Mouse (Mus musculus) kidney, adult 9 months (tissue): ENCODE data around the gene Npcd.
A peak's percentile ranks its signal among the peaks of the same experiment; 100 is the strongest.

Source experiments
- DNase-seq: peaks from one replicate; pipeline ENCODE4 v3.0.0; 2022

Gene Npcd

DNA sequence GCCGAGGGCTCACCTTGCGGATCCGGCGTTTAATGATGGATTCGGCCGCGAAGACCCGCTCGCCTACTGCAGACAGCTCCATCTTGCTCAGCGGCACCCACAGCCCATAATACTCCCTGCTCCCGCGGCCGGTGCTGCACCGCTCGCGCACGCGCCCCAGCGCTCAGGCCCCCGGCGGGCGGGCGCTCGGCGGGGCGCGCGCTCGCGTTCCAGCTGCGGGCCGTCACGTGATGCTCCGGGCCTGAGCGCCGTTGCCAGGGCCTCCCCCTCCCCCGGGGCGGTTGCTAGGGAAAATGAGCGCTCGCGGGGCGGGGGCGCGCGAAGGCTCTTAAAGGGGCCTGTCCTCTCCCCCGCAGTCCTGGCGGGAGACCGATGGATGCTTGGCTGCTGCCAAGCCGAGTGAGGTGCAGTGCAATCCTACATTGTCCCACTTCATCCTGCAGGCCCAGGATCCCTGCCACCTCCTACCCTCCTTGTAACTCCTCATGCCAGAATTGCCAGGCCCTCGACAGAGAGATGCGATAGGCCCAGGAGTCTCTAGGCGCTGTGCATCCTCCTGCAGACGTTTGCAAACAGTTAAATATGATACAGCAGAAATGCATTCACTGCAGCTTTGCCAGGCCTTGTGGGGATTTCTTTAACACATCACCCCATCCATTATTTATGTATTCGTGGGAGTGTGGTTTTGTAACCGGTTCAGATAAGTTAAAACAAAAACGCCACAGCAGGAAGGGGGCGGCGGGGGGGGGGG is at the start of gene Npcd, which contains the start of gene Cbx6:
Gene Npcd (minus strand): TSS at position 108 of the 751 bp plus-strand sequence.
Gene Cbx6 (minus strand): TSS at position 559 of the 751 bp plus-strand sequence.
- peak; percentile 94 for DNase-seq

DNA sequence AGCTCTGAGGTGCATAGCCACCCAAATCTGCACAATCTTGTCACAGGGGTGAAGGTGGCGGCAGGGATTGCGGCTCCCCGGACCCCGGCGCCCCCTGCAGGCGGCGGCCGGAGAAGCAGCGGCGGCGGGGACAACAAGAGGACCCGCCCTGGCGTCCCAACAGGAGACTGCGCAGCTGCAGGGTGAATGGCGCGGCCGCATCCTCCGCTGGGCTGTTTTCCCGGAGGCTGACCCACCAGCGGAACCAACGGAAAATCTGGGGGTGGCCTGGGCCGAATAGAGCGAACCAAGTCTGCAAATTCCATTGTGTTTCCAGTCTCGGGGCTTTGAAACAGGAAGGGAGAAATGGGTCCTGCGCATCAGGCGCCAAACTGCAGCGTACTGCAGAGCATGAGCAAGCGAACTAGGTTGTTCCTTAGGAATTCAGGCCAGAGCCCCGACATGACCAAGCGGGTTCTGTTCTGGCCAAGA is 49.4 kb upstream of the Npcd start:
- DNase-seq: peak; percentile 93

DNA sequence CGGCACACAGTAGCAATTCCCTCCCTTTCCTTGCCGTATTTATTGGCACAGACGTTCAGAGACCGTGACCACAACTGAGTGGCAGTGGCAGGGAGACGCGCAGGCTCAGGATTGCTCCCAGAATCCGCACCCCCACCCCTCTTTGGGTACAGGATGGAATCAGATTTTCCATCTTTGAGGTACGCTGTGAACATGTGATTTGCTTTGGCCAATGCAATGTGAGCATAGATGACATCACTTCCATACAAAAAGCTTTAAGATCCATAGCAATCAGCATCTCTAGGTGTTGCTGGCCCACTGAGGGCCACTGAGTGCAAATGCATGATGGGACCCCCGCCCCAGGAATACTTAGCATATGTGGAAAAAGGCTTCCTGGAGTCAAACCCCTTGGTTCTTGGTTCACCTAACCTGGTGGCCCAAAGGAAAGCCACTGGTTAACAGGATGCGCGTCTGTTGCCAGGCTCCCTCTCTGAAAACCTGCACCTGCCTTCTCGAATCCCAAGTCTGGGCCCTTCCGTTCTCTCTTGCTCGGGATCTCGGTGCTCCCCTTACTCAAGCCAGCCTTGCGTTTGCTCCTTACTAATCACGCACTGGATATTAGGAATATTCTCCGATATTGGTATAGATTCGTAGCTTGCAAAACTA is 48.7 kb upstream of the Npcd start:
- no peak for DNase-seq

DNA sequence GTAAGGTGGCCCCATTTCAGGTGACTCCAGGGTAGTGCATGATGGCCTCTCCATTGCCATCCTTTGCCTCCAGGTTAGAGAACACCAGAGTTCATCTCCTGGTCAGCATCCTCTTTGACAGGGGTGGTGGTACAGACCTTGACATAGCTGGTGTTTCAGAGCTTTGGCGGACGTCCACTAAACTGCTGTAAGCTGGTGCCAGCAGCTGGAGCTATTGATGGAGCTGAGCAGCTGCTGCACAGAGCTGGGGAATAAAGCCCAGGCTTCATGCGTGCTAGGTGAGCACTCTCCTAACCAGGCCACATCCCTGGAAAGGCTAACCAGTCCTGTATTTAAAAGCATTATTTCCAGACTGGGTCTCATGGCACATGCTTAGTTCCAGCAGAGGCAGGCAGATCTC is 46.4 kb upstream of the Npcd start:
- DNase-seq: no peak

DNA sequence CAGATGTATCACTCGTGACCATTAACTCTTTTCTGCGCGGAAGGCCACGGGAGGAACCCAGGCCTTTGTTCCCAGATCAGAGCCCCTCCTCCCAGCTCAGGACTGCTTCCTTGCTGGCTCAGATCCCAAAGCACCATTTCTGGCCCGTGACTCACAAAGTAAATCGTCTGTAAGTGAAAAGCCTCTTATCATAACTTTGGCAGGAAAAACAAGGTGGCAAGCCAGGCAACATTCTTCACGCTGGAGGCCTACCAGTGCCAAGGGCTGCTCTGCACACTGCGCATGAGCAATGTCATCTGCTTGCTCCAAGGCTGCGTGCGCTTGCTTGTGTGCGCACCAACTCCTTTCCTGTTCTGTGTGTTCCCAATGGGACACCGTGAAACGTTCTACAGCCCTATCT is 45.3 kb upstream of the Npcd start:
- peak; percentile 85 for DNase-seq

DNA sequence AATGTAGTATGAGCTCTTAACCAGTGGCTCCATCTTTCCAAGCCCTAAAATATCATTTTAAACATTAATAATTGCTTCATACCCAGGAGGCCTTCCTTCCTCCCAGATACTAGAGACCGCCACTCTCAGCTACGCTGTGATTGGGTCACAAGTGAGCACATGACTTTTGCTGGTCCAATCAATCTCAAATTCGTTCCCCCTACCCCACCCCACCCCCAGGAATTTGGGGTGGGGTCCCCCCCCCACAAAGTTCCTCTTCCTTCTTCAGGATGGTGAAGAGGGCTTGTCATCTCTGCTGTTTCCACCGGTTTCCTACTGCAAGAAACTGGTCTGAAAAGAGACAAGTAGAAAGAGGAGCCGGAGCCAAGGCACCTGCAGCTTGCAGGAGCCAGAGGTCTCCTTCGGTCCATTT is 44.7 kb upstream of the Npcd start:
- DNase-seq: no peak

DNA sequence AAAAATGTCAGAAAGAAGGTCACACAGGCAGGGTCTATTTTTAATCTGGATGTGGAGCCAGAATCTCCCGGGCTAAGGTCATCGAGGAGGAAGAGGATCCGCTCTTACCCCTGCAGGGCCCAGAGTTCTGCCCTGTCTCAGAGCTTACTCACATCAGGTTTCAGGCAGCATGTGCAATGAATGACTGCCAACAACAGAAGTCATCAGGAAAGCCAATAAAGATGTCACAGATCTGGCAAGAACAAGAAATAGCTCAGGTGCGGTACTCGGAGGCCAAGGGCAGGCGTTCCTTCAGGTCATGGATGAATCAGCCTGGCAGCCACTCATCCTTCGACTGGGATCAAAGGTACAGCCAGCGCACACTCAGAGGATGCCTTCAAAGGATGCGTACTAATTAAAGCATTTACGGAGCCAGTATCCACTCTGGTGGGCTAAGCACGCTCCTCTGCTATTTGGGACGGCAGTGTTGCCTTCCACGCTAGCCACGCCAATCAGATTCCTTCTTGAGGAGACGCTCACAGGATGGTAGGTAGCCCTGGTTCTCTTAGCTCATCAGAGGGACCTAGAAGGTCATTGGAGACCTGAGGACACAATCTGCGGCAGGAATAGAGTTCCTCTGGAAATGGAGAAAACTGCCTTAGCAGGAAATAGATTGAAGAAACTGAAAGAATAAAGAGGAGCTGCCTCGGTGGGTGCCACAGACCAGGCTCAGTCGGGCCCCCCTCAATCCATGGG is 41.4 kb upstream of the Npcd start:
- DNase-seq: no peak

DNA sequence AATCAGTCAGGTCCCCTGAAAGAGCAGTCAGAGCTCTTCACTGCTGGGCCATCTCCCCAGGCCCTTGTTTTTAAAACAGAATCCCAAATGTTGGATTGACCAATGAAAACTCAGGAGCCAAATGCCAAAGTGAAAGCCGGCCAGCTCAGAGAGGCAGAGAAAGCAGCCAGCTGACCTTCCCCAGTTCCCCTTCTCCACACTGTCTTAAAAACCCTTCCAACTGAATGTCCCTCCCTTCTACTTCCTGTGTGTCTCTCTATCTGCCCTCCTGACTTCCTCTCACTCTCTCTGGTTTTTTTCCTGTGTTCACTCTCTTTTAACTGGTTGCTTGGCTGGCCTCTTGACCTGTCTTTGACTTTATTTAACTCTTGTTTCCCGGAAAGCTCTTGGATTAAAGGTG is 40.0 kb upstream of the Npcd start:
- DNase-seq: no peak

DNA sequence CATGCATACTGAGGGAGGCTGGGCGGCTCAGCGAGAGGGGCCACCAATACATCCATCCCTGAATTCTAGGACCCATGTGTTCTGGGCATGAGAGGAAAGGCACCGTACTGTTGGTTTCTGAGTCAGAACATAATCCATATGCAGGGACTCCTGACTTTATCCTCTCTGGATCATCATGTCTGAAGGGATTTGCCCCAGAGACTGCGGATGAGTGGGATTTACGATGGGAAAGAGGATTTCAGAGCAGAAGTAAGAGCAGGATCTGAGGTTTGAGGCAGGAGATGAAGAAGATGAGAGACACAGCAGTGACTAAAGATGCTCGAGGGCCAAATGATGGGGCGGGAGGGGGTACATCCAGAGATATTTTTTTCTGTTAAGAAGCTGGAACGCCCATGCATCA is 39.5 kb upstream of the Npcd start:
- DNase-seq: no peak

DNA sequence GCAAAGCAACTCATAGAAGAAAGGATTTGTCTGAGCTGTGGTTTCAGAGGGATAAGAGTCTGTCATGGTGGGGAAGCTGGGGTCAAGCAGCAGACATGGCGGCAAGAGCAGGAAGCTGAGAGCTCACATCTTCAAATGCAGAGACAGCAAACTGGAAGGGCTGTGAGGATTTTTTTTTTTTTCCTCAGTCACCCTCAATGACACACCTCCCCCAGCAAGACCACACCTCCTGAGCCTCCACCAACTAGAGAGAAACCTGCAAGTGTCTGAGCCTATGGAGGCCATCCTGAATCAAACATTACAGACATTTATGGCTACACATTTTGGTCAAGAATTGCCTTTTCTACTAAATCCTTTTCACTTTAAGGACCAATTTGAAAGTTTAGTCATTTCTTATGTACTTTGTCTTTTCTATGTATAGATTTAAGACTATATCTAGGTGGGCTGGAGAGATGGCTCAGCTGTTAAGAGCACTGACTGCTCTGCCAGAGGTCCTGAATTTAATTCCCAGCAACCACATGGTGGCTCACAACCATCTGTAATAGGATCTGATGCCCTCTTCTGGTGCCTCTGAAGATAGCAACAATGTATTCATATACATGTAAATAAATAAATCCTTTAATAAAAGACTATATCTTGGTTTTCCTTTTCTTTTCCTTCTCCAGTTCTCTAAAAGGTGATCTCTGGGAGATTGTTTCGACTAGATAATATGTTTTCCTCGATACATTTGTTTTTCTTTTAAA is 33.4 kb upstream of the Npcd start:
- no peak for DNase-seq

DNA sequence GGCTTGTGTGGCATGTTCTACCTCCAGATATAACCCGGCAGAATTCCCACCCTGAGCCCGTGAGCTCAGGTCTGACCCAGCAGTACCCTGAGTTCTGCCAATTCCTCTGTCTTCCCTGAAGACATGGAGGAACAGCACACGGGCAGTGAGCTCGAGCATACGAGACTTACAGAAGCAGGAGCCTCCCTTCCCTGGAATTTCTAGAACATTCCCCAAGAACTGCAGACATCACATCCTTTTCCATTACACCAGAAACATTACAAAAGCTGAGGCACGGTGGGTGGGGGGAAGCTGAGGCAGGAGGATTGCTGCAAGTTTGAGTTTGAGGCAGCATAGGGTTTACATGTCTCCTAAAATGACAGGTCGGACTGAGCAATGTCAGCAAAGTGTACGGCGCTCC is 25.8 kb upstream of the Npcd start:
- no peak for DNase-seq

DNA sequence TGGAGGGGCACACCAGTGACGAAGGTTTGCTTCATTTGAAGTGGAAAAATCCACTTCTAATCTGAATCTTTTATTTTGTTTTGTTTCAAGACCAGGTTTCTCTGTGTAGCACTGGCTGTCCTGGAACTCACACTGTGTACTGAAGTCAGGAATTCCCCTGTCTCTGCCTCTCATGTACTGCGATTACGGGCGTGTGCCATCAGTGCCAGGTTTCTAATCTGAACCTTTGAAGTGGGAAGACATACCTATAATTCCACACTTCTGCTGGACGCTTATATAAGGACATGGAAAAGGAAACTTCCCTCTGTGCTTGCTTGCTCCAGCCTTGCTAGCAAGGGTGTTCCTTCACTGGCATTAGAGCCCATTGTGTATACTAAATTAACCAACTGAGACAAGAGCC is 24.9 kb upstream of the Npcd start:
- DNase-seq: no peak

DNA sequence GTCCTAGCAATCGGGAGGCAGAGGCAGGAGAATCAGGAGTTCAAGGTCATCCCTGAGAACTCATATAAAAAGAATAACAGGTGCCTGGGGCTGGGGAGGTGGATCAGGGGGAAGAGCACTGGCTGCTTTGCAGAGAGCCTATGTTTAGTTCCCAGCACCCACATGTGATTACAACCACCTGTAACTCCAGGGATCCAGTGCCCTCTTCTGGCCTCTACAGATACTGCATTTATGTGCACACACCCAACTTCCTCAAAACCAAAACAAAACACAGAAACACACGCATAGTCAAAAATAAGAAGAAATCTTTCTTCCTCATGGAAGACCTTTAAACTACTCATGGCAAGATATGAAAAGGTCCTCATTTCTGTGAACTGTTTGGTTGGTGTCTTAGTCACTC is 16.1 kb upstream of the Npcd start:
- DNase-seq: no peak

DNA sequence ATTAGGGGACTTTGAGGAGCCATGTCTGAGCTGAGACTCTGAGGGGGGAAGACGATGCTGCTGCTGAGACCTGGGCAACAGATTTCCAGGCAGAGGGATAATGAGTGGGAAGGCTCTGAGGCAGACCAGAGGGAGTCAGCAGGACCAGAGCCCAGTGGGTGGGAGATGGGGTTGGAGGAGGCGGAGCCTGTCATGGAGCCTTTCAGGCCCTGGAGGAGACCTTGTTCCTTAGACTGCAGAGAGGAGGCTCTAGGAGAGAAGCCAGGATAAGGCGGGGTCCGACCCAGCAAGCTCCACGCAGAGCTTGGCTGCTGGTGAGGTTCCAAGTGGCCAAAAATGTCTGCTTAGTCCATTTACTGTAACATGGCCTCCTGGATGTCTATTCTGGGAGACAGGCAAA is 13.1 kb upstream of the Npcd start:
- no peak for DNase-seq

DNA sequence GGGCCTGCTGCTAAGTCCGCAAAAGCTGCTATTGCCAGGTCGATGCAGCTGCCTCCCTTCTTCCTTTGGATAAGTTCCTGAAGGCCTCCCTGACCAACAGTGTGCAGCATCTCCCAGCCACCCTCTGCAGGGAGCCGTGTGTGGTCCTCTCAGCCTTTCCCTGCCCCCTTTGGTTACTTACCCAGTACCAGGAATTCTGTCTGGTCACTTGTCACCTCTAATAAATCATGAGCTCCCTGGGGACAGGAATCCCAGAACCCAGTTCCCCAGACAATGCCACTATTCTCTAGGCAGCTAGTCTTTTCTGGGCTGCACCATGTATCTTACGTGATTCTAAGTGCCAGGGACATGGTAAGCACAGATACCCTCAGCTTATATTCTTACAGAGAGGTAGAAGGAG is 11.9 kb upstream of the Npcd start:
- DNase-seq: no peak

DNA sequence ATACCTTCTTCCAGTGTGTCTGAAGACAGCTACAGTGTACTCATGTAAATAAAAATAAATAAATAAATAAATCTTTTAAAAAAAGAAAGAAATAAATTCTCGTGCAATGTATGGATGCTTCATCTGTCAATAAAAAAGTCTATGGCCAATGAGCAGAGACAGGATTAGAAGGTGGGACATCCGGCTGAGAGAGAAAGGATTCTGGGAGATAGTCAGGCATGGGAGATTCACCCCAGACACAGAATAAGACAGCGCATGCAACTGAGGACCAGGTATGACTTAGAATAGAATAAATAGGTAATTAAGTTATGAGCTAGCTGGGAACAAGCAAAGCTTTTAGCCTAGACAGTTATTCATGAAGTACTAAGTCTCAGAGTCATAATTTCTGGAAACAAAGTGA is 8.9 kb upstream of the Npcd start:
- DNase-seq: no peak

DNA sequence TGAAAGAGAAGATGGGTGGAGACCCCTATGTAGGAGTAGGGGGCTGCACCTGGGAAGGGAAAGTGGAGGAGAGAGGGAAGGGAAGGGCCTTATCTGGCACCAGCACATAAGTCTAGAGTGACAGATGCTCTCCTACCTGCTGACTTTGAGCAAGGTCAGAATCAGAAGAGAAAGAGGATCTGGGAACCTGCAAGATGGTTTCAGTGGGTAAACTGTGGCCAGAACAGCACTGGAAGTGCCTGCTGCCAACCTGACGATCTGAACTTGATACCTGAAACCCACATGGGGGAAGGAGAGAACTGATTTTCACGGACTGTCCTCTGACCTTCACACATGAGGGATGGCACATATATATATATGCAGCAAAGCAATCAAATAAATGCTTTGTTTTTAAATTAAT is 6.2 kb upstream of the Npcd start:
- no peak for DNase-seq

DNA sequence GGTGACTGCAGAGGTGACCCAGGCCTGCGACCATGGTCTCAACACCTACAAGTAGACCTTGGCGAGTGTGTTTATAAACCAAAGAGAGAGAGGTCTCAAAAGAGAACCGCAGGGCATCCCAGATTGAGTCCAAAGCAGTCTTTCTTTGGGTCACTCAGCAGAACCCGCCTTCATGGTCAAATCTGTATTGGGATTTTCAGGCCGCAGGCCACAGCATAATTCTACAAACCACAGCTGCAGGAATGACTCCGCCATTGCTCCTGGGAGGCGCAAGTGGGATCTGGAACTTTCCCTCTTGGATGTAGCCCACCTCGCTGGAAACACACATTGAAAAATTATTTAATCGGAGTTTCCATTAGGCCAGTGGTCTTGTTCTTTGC is 834 bp upstream of the Npcd start:
- no peak for DNase-seq

DNA sequence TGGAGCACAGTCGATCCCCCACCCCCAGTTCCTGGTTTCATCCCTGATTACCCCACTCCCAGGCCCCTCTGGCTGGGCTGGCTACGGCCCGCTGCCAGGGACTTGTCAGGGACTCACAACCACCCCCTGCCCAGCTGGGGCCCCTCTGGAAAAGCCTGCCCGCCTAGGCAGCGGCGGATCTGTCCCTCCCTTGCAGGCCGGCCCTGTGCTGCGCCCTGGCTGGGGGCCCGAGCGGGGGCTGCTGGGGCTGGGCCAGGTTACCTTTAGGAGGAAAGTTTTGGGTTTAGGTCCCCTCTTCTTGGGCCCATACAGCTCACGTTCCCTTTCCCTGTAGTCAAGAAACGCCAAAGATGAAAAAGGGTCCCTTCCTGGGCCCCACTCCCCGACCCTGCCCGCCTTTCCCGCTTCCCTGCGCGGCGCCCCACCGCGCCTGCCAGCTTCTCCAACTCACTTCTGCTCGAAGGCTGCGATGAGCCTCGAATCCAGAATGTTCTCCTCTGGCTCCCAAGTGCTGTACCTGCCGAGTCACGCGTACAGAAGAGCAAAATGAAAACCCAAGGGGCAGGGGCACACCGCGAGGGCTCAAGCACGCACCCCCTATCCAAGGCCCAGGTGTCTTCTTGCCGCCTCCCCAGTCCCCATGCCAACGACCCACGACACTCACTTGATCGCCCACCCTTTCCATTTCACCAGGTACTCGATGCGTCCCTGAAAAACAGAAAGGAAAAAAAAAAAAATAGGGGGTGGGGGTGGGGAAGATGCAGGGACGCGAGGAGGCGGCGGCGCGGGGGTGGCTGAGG is 586 bp downstream of the Npcd start:
- no peak for DNase-seq

DNA sequence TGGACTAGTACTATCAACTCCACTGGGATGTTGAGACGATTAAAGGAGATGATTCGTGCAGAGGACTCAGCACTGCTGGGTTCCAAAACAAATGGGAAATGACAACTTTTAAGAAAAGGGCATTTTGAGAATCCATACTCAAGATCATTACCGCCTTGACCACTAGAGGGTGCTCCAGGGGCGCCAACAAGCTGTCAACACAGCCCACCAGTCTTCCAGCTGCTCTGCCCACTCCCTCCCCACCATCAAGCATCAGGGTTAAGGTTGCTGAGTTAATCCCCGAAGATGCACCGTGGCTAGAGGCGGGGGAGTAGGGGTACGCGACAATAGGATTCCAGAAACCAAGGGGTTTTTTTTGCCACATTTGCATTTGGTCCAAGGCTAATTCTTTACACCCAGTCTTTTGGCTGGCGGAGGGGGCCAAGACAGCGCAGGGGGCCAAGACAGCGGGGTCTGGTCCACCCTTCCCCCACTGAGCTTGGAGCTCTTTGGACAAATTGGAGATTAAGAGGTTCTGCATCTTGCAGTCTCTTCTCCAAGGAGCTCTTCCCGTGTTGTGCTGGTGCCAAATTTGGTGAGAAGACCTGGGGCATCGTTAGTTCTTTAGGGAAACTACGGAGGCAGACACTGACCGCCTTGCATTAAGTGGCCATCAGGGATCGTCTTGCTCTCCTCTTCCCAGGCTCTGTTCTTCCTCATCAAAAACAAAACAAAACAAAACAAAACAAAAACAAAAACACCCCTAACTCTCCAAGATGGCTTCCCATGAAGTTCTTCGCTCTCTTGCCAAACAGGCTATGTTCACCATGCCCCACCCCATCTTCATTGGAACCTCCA is 1.8 kb downstream of the Npcd start:
- peak; percentile 75 for DNase-seq

DNA sequence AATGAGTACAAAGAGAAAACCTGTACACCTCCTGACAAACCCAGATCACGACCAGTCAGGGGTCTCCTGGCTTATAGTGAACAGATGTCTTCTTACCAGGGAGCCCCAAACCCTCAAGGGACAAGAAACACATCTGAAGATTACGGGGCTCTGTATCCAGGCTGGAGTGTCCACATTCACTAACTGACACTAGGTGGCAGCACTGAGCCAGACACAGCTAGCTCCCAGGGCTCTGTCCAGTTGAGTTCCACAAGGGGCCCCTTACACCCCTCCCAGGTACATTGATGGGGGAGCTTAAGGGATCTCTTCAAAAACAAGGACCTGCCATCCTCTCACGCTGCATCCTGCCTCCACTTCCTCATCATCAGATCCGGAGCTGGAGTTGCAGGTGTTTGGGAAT is 3.6 kb downstream of the Npcd start:
- peak; percentile 83 for DNase-seq
